Mouse (Mus musculus): Measurements from ENCODE around the gene Hdac7. TPM values are rescaled to one million over a fixed set of nuclear protein-coding genes. Genes with fewer than 3 reads are reported as not detected.

The Hdac7 gene
- polyA plus RNA-seq, 1 experiment from 2014 or later = 33.0 TPM

- 68% methylated on average over 7 of the region's 7 CpGs for WGBS
Observed at GRCm38 (mm10) chr15:97812875-97813274, 31.4 kb downstream of the Hdac7 start.

GRCm38 (mm10) chr15:97812126-97812525 lies 32.2 kb downstream of the Hdac7 start:
- Histone ChIP-seq H3K27me3 (ENCODE audit: control insufficient read depth, insufficient read depth, low read length) (no peaks in the 10 kb centered on the region), H3K4me1 (ENCODE audit: control insufficient read depth, insufficient read depth, low read length) (peaks cover 22% of the 10 kb centered on the region), H3K27ac (ENCODE audit: low read length) (no peak overlapping the region), H3K4me2 (replicated peaks; ENCODE audit: low read depth, low read length) (no peak overlapping the region), H3K9me3 (ENCODE audit: control insufficient read depth, low read depth, low read length) (no peaks in the 10 kb centered on the region), H3K9ac (replicated peaks; ENCODE audit: low read depth, low read length) (no peak overlapping the region), H3K4me3 (ENCODE audit: low read depth, low read length) (no peak overlapping the region), H3K36me3 (ENCODE audit: control insufficient read depth, insufficient read depth, low read length) (peaks cover 32% of the 10 kb centered on the region)
- no peak for ATAC-seq (ENCODE audit: insufficient number of reproducible peaks, insufficient read depth, low FRiP score, low read depth)
- WGBS = 71% methylated on average over 6 of the region's 6 CpGs

More at GRCm38 (mm10) chr15:97812875-97813274, 31.4 kb downstream of the Hdac7 start:
- no peaks in the 10 kb centered on the region for H3K9me3 ChIP-seq (ENCODE audit: control insufficient read depth, low read depth, low read length)
- no peak overlapping the region for H3K4me2 ChIP-seq (replicated peaks; ENCODE audit: low read depth, low read length)
- no peak for ATAC-seq (ENCODE audit: insufficient number of reproducible peaks, insufficient read depth, low FRiP score, low read depth)
- H3K4me1 ChIP-seq (ENCODE audit: control insufficient read depth, insufficient read depth, low read length) = peaks cover 22% of the 10 kb centered on the region
- H3K9ac ChIP-seq (replicated peaks; ENCODE audit: low read depth, low read length) = no peak overlapping the region
- peaks cover 25% of the 10 kb centered on the region for H3K36me3 ChIP-seq (ENCODE audit: control insufficient read depth, insufficient read depth, low read length)
- no peak overlapping the region for H3K27ac ChIP-seq (ENCODE audit: low read length)
- no peak overlapping the region for H3K4me3 ChIP-seq (ENCODE audit: low read depth, low read length)
- H3K27me3 ChIP-seq (ENCODE audit: control insufficient read depth, insufficient read depth, low read length) = no peaks in the 10 kb centered on the region

GRCm38 (mm10) chr15:97811307-97811706 lies 33.0 kb downstream of the Hdac7 start:
- H3K27ac ChIP-seq (ENCODE audit: low read length) = no peak overlapping the region
- no peak overlapping the region for H3K9ac ChIP-seq (replicated peaks; ENCODE audit: low read depth, low read length)
- peaks cover 22% of the 10 kb centered on the region for H3K4me1 ChIP-seq (ENCODE audit: control insufficient read depth, insufficient read depth, low read length)
- H3K36me3 ChIP-seq (ENCODE audit: control insufficient read depth, insufficient read depth, low read length) = peaks cover 37% of the 10 kb centered on the region
- WGBS = 85% methylated on average over 9 of the region's 9 CpGs
- ATAC-seq (ENCODE audit: insufficient number of reproducible peaks, insufficient read depth, low FRiP score, low read depth) = no peak
- H3K4me2 ChIP-seq (replicated peaks; ENCODE audit: low read depth, low read length) = no peak overlapping the region
- no peak overlapping the region for H3K4me3 ChIP-seq (ENCODE audit: low read depth, low read length)
- H3K27me3 ChIP-seq (ENCODE audit: control insufficient read depth, insufficient read depth, low read length) = no peaks in the 10 kb centered on the region
- no peaks in the 10 kb centered on the region for H3K9me3 ChIP-seq (ENCODE audit: control insufficient read depth, low read depth, low read length)

GRCm38 (mm10) chr15:97810399-97810798 lies 33.9 kb downstream of the Hdac7 start:
- Histone ChIP-seq H3K36me3 (ENCODE audit: control insufficient read depth, insufficient read depth, low read length) (peaks cover 37% of the 10 kb centered on the region), H3K27me3 (ENCODE audit: control insufficient read depth, insufficient read depth, low read length) (no peaks in the 10 kb centered on the region), H3K9ac (replicated peaks; ENCODE audit: low read depth, low read length) (no peak overlapping the region), H3K4me2 (replicated peaks; ENCODE audit: low read depth, low read length) (no peak overlapping the region), H3K4me3 (ENCODE audit: low read depth, low read length) (no peak overlapping the region), H3K4me1 (ENCODE audit: control insufficient read depth, insufficient read depth, low read length) (peaks cover 22% of the 10 kb centered on the region), H3K27ac (ENCODE audit: low read length) (no peak overlapping the region), H3K9me3 (ENCODE audit: control insufficient read depth, low read depth, low read length) (no peaks in the 10 kb centered on the region)
- no peak for ATAC-seq (ENCODE audit: insufficient number of reproducible peaks, insufficient read depth, low FRiP score, low read depth)
- 92% methylated on average over 5 of the region's 5 CpGs for WGBS

GRCm38 (mm10) chr15:97809942-97810341 lies 34.4 kb downstream of the Hdac7 start:
- no peak for ATAC-seq (ENCODE audit: insufficient number of reproducible peaks, insufficient read depth, low FRiP score, low read depth)
- peaks cover 22% of the 10 kb centered on the region for H3K4me1 ChIP-seq (ENCODE audit: control insufficient read depth, insufficient read depth, low read length)
- H3K27me3 ChIP-seq (ENCODE audit: control insufficient read depth, insufficient read depth, low read length) = no peaks in the 10 kb centered on the region
- peaks cover 40% of the 10 kb centered on the region for H3K36me3 ChIP-seq (ENCODE audit: control insufficient read depth, insufficient read depth, low read length)
- 81% methylated on average over 5 of the region's 5 CpGs for WGBS
- no peaks in the 10 kb centered on the region for H3K9me3 ChIP-seq (ENCODE audit: control insufficient read depth, low read depth, low read length)
- no peak overlapping the region for H3K4me2 ChIP-seq (replicated peaks; ENCODE audit: low read depth, low read length)
- no peak overlapping the region for H3K9ac ChIP-seq (replicated peaks; ENCODE audit: low read depth, low read length)
- no peak overlapping the region for H3K4me3 ChIP-seq (ENCODE audit: low read depth, low read length)
- H3K27ac ChIP-seq (ENCODE audit: low read length) = no peak overlapping the region

GRCm38 (mm10) chr15:97809206-97809605 lies 35.1 kb downstream of the Hdac7 start:
- peaks cover 17% of the 10 kb centered on the region for H3K4me1 ChIP-seq (ENCODE audit: control insufficient read depth, insufficient read depth, low read length)
- WGBS = 83% methylated on average over 14 of the region's 14 CpGs
- H3K9ac ChIP-seq (replicated peaks; ENCODE audit: low read depth, low read length) = no peak overlapping the region
- peaks cover 42% of the 10 kb centered on the region for H3K36me3 ChIP-seq (ENCODE audit: control insufficient read depth, insufficient read depth, low read length)
- H3K4me3 ChIP-seq (ENCODE audit: low read depth, low read length) = no peak overlapping the region
- H3K4me2 ChIP-seq (replicated peaks; ENCODE audit: low read depth, low read length) = no peak overlapping the region
- no peaks in the 10 kb centered on the region for H3K9me3 ChIP-seq (ENCODE audit: control insufficient read depth, low read depth, low read length)
- no peak for ATAC-seq (ENCODE audit: insufficient number of reproducible peaks, insufficient read depth, low FRiP score, low read depth)
- H3K27me3 ChIP-seq (ENCODE audit: control insufficient read depth, insufficient read depth, low read length) = no peaks in the 10 kb centered on the region
- no peak overlapping the region for H3K27ac ChIP-seq (ENCODE audit: low read length)

GRCm38 (mm10) chr15:97808532-97808931 lies 35.8 kb downstream of the Hdac7 start:
- H3K4me2 ChIP-seq (replicated peaks; ENCODE audit: low read depth, low read length) = no peak overlapping the region
- H3K36me3 ChIP-seq (ENCODE audit: control insufficient read depth, insufficient read depth, low read length) = peaks cover 42% of the 10 kb centered on the region
- no peaks in the 10 kb centered on the region for H3K9me3 ChIP-seq (ENCODE audit: control insufficient read depth, low read depth, low read length)
- H3K9ac ChIP-seq (replicated peaks; ENCODE audit: low read depth, low read length) = no peak overlapping the region
- no peak for ATAC-seq (ENCODE audit: insufficient number of reproducible peaks, insufficient read depth, low FRiP score, low read depth)
- WGBS = 86% methylated on average over 14 of the region's 14 CpGs
- no peaks in the 10 kb centered on the region for H3K27me3 ChIP-seq (ENCODE audit: control insufficient read depth, insufficient read depth, low read length)
- peaks cover 10% of the 10 kb centered on the region for H3K4me1 ChIP-seq (ENCODE audit: control insufficient read depth, insufficient read depth, low read length)
- H3K27ac ChIP-seq (ENCODE audit: low read length) = no peak overlapping the region
- no peak overlapping the region for H3K4me3 ChIP-seq (ENCODE audit: low read depth, low read length)

GRCm38 (mm10) chr15:97807867-97808266 lies 36.4 kb downstream of the Hdac7 start:
- ATAC-seq (ENCODE audit: insufficient number of reproducible peaks, insufficient read depth, low FRiP score, low read depth) = no peak
- no peak overlapping the region for H3K4me3 ChIP-seq (ENCODE audit: low read depth, low read length)
- H3K36me3 ChIP-seq (ENCODE audit: control insufficient read depth, insufficient read depth, low read length) = peaks cover 42% of the 10 kb centered on the region
- no peak overlapping the region for H3K4me2 ChIP-seq (replicated peaks; ENCODE audit: low read depth, low read length)
- no peaks in the 10 kb centered on the region for H3K9me3 ChIP-seq (ENCODE audit: control insufficient read depth, low read depth, low read length)
- WGBS = 75% methylated on average over 12 of the region's 12 CpGs
- H3K27ac ChIP-seq (ENCODE audit: low read length) = no peak overlapping the region
- H3K27me3 ChIP-seq (ENCODE audit: control insufficient read depth, insufficient read depth, low read length) = no peaks in the 10 kb centered on the region
- no peak overlapping the region for H3K9ac ChIP-seq (replicated peaks; ENCODE audit: low read depth, low read length)
- H3K4me1 ChIP-seq (ENCODE audit: control insufficient read depth, insufficient read depth, low read length) = peaks cover 4% of the 10 kb centered on the region; the same call in 1 of the 2 replicates

- WGBS = 25% methylated on average over 13 of the region's 13 CpGs
- Histone ChIP-seq H3K27me3 (ENCODE audit: control insufficient read depth, insufficient read depth, low read length) (no peaks in the 10 kb centered on the region), H3K9me3 (ENCODE audit: control insufficient read depth, low read depth, low read length) (no peaks in the 10 kb centered on the region), H3K9ac (replicated peaks; ENCODE audit: low read depth, low read length) (no peak overlapping the region), H3K27ac (ENCODE audit: low read length) (no peak overlapping the region), H3K4me2 (replicated peaks; ENCODE audit: low read depth, low read length) (no peak overlapping the region), H3K36me3 (ENCODE audit: control insufficient read depth, insufficient read depth, low read length) (peaks cover 54% of the 10 kb centered on the region), H3K4me3 (ENCODE audit: low read depth, low read length) (no peak overlapping the region), H3K4me1 (ENCODE audit: control insufficient read depth, insufficient read depth, low read length) (no peaks in the 10 kb centered on the region)
- ATAC-seq (ENCODE audit: insufficient number of reproducible peaks, insufficient read depth, low FRiP score, low read depth) = peak; percentile 25; the same call in 1 of the 2 replicates
Observed at GRCm38 (mm10) chr15:97802575-97802974, 41.7 kb downstream of the Hdac7 start.

All from stomach, embryonic 14.5 days (tissue).